Mouse (Mus musculus): ENCODE data around the gene Brinp2.

GRCm38 (mm10) chr1:158244016-158244415 is 112.1 kb downstream of the Brinp2 start:
- TF ChIP-seq CTCF (IDR thresholded peaks at IDR 0.05; ENCODE audit: control insufficient read depth, insufficient read depth, low read length) (no peak), POLR2A (IDR thresholded peaks at IDR 0.05; ENCODE audit: borderline replicate concordance, control insufficient read depth, low read depth, low read length) (no peak)

All from bone marrow, adult 2 months (tissue).